Mouse (Mus musculus): ENCODE results near the gene Snapc3.

DNA sequence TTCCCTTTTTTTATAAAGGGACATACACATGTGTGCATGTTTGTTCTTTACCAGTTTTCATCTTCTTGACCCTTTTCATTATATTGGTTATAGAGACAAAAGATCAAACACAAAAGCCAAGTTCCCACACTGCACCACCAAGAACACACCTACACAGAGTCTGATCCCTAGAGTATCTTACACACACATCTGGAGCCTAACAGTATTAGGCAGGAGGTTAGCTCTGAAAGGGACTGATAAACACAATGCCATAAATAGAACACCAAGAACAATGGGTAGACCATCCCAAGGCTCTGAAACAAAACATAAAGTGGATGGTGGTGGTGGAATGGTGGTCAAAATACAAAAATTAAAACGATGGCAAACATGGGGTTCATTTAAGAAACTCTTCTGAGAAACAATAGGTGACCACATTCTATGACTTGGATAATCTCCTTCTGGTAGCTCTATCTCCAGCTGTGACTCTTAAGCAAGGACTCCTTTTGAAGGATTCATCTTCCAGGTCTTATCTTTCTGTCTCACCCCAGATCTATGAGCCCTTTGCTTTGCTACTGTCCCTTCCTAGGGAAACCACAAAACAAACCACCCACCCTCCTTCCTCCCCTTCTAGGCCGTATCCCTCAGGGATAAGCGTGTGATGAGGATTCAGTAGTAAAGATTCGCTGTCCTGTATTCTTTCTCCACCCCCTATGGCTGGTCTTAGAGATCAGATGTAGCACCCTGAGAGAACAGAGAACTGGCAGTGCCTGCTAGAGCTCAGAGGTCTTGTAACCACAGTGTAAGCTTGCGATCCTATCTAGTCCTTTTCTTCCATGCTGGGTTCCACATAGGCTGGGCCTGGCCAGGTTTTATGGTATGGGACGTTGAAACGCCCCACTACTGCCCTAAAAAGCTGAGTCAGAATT is 16.6 kb upstream of the Snapc3 start:
- TF ChIP-seq TAL1 (IDR thresholded peaks at IDR 0.05; ENCODE audit: low read length) (no peak), GATA1 (IDR thresholded peaks at IDR 0.05; ENCODE audit: low read length) (no peak)

All from erythroblast, embryonic 14.5 days (primary cell).